Mouse (Mus musculus): ENCODE results near the gene Nuak1.

Nuak1 gene

GRCm38 (mm10) chr10:84345730-84346129 is 94.7 kb downstream of the Nuak1 start:
- in situ Hi-C loops (cut with MboI, MseI), result no loop called here

GRCm38 (mm10) chr10:84343536-84343935 is 96.9 kb downstream of the Nuak1 start:
- in situ Hi-C loops (cut with MboI, MseI), result no loop called here

GRCm38 (mm10) chr10:84339456-84339855 is 100.9 kb downstream of the Nuak1 start:
- in situ Hi-C loops (cut with MboI, MseI), result no loop called here

- in situ Hi-C loops (cut with MboI, MseI), result no loop called here
These were observed 101.6 kb downstream of the Nuak1 start for GRCm38 (mm10) chr10:84338752-84339151.

- in situ Hi-C loops (cut with MboI, MseI), result no loop called here
These were observed 105.0 kb downstream of the Nuak1 start for GRCm38 (mm10) chr10:84335441-84335840.

- in situ Hi-C loops (cut with MboI, MseI), result no loop called here
These were observed 110.6 kb downstream of the Nuak1 start for GRCm38 (mm10) chr10:84329822-84330221.

- in situ Hi-C loops (cut with MboI, MseI), result no loop called here
These were observed 111.1 kb downstream of the Nuak1 start for GRCm38 (mm10) chr10:84329336-84329735.

- in situ Hi-C loops (cut with MboI, MseI), result no loop called here
These were observed 116.4 kb downstream of the Nuak1 start for GRCm38 (mm10) chr10:84324018-84324417.

Measured in regulatory T cell (primary cell).